Mouse (Mus musculus) stomach, postnatal 0 days (tissue): Measurements from ENCODE around the gene Slc12a7. TPM values are rescaled to one million over a fixed set of nuclear protein-coding genes. Genes with fewer than 3 reads are reported as not detected.
A peak's percentile ranks its signal among the peaks of the same experiment; 100 is the strongest.

Source experiments
- ATAC-seq: fragments of 200-750 bp; cut with Nextera tagmentation; 2 replicates; pipeline ENCODE4 v1.8.0; 2017; ENCODE audit not compliant: low FRiP score, low TSS enrichment
- DNase-seq: peaks from one replicate; pipeline ENCODE4 v3.0.0-alpha.2; 2016; ENCODE audit warnings: low spot score
- H3K27ac ChIP-seq: fragments of 300-500 bp; sonication (generic); replicated peaks from 2 replicates; pipeline ENCODE4 v1.5.1; 2014; ENCODE audit warnings: mild to moderate bottlenecking, control low read depth
- H3K27me3 ChIP-seq: fragments of 300-500 bp; sonication (generic); 2 replicates; pipeline ENCODE4 v1.6.1; 2014; ENCODE audit warnings: low read length; ENCODE audit not compliant: control insufficient read depth, insufficient read depth
- H3K36me3 ChIP-seq: fragments of 300-500 bp; sonication (generic); 2 replicates; pipeline ENCODE4 v1.6.1; 2014; ENCODE audit warnings: low read length, mixed read lengths; ENCODE audit not compliant: control insufficient read depth, insufficient read depth
- H3K4me1 ChIP-seq: fragments of 300-500 bp; sonication (generic); replicated peaks from 2 replicates; pipeline ENCODE4 v1.6.1; 2014; ENCODE audit warnings: antibody characterized with exemption; ENCODE audit not compliant: control insufficient read depth, insufficient read depth
- H3K4me2 ChIP-seq: fragments of 300-500 bp; sonication (generic); replicated peaks from 2 replicates; pipeline ENCODE4 v1.6.1; 2014; ENCODE audit warnings: low read depth, mild to moderate bottlenecking, control low read depth, moderate library complexity
- H3K4me3 ChIP-seq: fragments of 300-500 bp; sonication (generic); 2 replicates; pipeline ENCODE4 v1.5.1; 2014; ENCODE audit warnings: low read depth, low read length, control low read depth
- H3K9ac ChIP-seq: fragments of 300-500 bp; sonication (generic); 2 replicates; pipeline ENCODE4 v1.6.1; 2014; ENCODE audit warnings: mild to moderate bottlenecking, low read length, control low read depth, mixed read lengths
- H3K9me3 ChIP-seq: fragments of 300-500 bp; sonication (generic); 2 replicates; pipeline ENCODE4 v1.6.1; 2016; ENCODE audit warnings: low read length; ENCODE audit not compliant: control insufficient read depth
- CTCF ChIP-seq: IDR thresholded peaks from 2 replicates; pipeline ENCODE4 v1.5.1; 2016; ENCODE audit warnings: antibody characterized with exemption, low read depth, mild to moderate bottlenecking, moderate library complexity
- EP300 ChIP-seq: optimal IDR thresholded peaks from 2 replicates; pipeline ENCODE3; 2016; ENCODE audit warnings: antibody characterized with exemption
- WGBS: fragments of 180-500 bp; shearing (Covaris S2); extraction: QIAGEN DNeasy Blood & Tissue Kit; methylation state at CpG from one replicate; pipeline ENCODE4 v1.1.7; 2014; 5-methylcytosine and 5-hydroxymethylcytosine counted together
- polyA plus RNA-seq: library from polyadenylated mRNA; unstranded; fragments of >200 nt; fragmentation: Nextera tagmentation; extraction: Ambion mirVana; gene quantifications from 2 replicates; pipeline ENCODE4 v1.2.1, GENCODE M21; 2015

Gene Slc12a7
- polyA plus RNA-seq, 1 experiment from 2014 or later: 17.9 TPM

GRCm38 (mm10) chr13:73816338-73816737 is 83.4 kb downstream of the Slc12a7 start:
- no peak for DNase-seq
- TF ChIP-seq CTCF (no peak), EP300 (no peak)
- no peaks in the 10 kb centered on the region for H3K9me3 ChIP-seq
- no peak overlapping the region for H3K4me3 ChIP-seq
- H3K36me3 ChIP-seq: peaks cover 2% of the 10 kb centered on the region; the same call in 1 of the 2 replicates
- no peaks in the 10 kb centered on the region for H3K27me3 ChIP-seq
- H3K4me1 ChIP-seq: no peaks in the 10 kb centered on the region
- H3K9ac ChIP-seq: no peak overlapping the region
- WGBS: 72% methylated on average over 6 of the region's 6 CpGs
- H3K27ac ChIP-seq: no peak overlapping the region
- ATAC-seq: no peak
- H3K4me2 ChIP-seq: no peak overlapping the region

GRCm38 (mm10) chr13:73818921-73819320 is 86.0 kb downstream of the Slc12a7 start:
- TF ChIP-seq CTCF (no peak), EP300 (no peak)
- no peaks in the 10 kb centered on the region for H3K27me3 ChIP-seq
- 71% methylated on average over 3 of the region's 3 CpGs for WGBS
- peaks cover 2% of the 10 kb centered on the region; the same call in 1 of the 2 replicates for H3K36me3 ChIP-seq
- ATAC-seq: no peak
- no peak overlapping the region for H3K27ac ChIP-seq
- H3K4me1 ChIP-seq: no peaks in the 10 kb centered on the region
- no peak overlapping the region for H3K9ac ChIP-seq
- DNase-seq: no peak
- H3K4me2 ChIP-seq: no peak overlapping the region
- H3K4me3 ChIP-seq: no peak overlapping the region
- no peaks in the 10 kb centered on the region for H3K9me3 ChIP-seq

- Histone ChIP-seq H3K4me2 (no peak overlapping the region), H3K4me3 (no peak overlapping the region), H3K9me3 (no peaks in the 10 kb centered on the region), H3K27me3 (no peaks in the 10 kb centered on the region), H3K4me1 (no peaks in the 10 kb centered on the region), H3K27ac (no peak overlapping the region), H3K9ac (no peak overlapping the region), H3K36me3 (no peaks in the 10 kb centered on the region; the same call in 1 of the 2 replicates)
- WGBS: 86% methylated on average over 7 of the region's 7 CpGs
- ATAC-seq (no peak), DNase-seq (no peak)
- no peak for TF ChIP-seq EP300
- no peak for TF ChIP-seq CTCF
Observed at GRCm38 (mm10) chr13:73821251-73821650, 88.4 kb downstream of the Slc12a7 start.

GRCm38 (mm10) chr13:73822187-73822800 is 89.4 kb downstream of the Slc12a7 start:
- Histone ChIP-seq H3K4me1 (no peaks in the 10 kb centered on the region), H3K9me3 (no peaks in the 10 kb centered on the region), H3K36me3 (no peaks in the 10 kb centered on the region), H3K27ac (no peak overlapping the region), H3K4me2 (no peak overlapping the region), H3K9ac (no peak overlapping the region), H3K27me3 (no peaks in the 10 kb centered on the region), H3K4me3 (no peak overlapping the region)
- TF ChIP-seq EP300 (no peak), CTCF (peak; percentile 95)
- DNase-seq (peak; percentile 77), ATAC-seq (0 out of 2 replicates have a peak, but pooled peaks have one; percentile 2)
- 65% methylated on average over 4 of the region's 4 CpGs for WGBS

- Histone ChIP-seq H3K36me3 (no peaks in the 10 kb centered on the region), H3K4me1 (no peaks in the 10 kb centered on the region), H3K27ac (no peak overlapping the region), H3K4me3 (no peak overlapping the region), H3K9me3 (no peaks in the 10 kb centered on the region), H3K27me3 (no peaks in the 10 kb centered on the region), H3K4me2 (no peak overlapping the region), H3K9ac (no peak overlapping the region)
- ATAC-seq (no peak), DNase-seq (no peak)
- WGBS: 48% methylated on average over 6 of the region's 6 CpGs
- no peak for TF ChIP-seq CTCF
Observed at GRCm38 (mm10) chr13:73823711-73824110, 90.8 kb downstream of the Slc12a7 start.

- Histone ChIP-seq H3K9ac (no peak overlapping the region), H3K4me3 (no peak overlapping the region), H3K27me3 (no peaks in the 10 kb centered on the region), H3K27ac (no peak overlapping the region), H3K9me3 (no peaks in the 10 kb centered on the region), H3K4me2 (no peak overlapping the region), H3K36me3 (no peaks in the 10 kb centered on the region), H3K4me1 (no peaks in the 10 kb centered on the region)
- DNase-seq (no peak), ATAC-seq (no peak)
- TF ChIP-seq CTCF: no peak
- TF ChIP-seq EP300: no peak
- WGBS: 56% methylated on average over 8 of the region's 8 CpGs
Observed at GRCm38 (mm10) chr13:73827243-73827642, 94.3 kb downstream of the Slc12a7 start.
